Mouse (Mus musculus) C3H10T1/2 (cell line): ENCODE results near the gene Ctdnep1. TPM values are rescaled to one million over a fixed set of nuclear protein-coding genes. Genes with fewer than 3 reads are reported as not detected.

Experiments used
- polyA plus RNA-seq, 2 experiments: library from polyadenylated mRNA; unstranded; fragments of >200 nt; fragmentation: generic; extraction: Trizol; gene quantifications; one replicate each; pipeline ENCODE4 v1.2.1; 2012; ENCODE audit warnings: missing spikeins in 2 of 2

The Ctdnep1 gene
- polyA plus RNA-seq: 100 to 1,000 TPM; 189 to 229 TPM

DNA sequence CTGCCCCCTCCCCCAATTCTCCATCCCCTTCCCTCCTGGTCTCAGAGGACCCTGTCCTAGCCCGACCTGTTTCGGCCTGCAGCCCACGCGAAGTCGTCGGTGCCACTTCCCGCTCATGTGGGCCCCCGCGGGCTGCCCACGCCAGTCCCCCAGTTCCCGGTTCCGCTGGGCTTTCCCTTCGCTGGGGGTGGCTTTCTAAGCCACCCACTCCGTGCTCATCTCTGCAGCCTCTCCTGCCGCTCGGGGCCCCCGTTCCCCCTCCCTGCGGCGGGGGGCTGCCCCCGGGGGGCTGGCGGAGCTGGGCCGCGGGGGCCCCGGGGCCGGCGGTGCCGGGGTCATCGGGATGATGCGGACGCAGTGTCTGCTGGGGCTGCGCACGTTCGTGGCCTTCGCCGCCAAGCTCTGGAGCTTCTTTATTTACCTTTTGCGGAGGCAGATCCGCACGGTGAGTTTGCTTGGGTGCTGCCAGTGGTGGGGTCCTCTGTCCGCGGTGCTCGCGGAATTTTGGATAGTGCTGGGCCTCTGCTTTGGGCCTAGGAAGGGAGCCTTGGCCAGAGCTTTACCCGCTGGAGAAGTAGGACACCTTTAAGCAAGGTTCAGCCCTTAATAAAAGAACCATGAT lies at the start of gene Ctdnep1:
Gene Ctdnep1 (plus strand): TSS at position 16 of the 622 bp plus-strand sequence.

DNA sequence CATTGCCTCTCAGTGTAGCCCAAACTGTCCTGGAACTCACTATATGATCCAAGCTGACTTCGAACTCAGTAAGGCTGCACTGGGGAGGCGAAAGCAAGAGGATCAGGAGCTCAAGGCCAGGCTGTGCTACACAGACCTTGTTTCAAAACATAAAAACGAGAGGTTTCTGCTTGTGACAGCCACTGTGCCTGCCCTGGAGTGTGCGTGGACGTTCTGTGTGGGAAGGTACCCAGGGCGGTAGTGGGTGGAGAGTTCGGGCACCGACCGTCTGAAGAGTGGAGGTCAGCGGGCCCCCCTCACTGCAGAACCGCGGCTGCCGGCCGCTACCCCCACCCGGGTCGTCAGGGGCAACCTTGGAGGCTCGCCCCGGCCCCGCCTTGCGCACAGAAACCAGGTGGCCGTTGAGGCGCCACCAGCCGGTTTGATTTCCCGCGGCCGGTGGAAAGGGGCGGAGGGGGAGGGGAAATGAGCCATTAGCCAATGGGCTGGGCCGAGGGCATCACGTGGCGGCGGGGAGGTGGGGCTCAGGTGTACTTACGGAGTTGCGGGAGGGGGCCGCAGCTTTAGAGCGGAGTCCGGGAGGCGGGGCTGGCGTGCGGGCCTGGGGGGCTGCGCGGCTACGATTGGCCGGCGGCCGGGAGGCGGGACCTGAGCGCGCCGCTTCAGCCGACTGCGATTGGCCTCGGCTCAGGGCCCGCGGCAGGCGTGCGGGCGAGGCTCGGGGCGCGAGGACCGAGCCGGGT lies 45.6 kb upstream of the Ctdnep1 start, which contains the start of gene Ybx2:
Gene Ybx2 (plus strand): TSS at position 660 of the 743 bp plus-strand sequence.

DNA sequence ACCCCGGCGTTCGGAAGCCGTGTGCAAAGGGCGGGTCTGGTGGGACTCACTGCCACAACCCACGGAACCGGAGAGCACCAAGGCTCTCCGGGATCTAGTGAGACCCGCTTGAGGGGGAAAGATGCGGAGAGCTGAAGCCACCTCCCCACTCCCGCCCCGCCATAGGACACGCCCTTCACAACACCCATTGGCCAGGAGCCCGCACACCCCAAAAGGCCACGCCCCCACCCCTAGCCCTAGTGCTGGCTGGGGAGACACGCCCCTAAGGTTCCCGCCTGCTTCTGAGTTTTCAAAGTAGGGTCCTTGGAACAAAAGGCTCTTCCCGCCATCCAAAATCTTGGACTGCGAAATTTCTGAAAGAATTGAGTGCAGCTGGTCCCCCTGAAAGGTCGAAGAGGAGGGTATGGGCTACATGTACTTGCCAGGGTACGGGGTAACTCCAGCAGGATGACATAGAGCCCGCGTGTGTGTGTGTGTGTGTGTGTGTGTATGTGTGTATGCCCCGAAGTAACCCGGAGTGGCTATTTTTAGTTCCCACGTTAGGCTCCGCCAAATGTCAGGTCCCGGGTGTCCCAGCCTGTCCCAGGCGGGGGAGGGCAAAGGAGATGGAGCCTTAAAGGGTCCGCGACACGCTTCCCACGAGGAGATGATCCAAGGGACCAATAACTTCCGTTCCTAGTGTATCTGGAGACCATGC lies 32.7 kb upstream of the Ctdnep1 start, which contains the start of gene Slc2a4:
Gene Slc2a4 (minus strand): TSS at position 123 of the 697 bp plus-strand sequence.

DNA sequence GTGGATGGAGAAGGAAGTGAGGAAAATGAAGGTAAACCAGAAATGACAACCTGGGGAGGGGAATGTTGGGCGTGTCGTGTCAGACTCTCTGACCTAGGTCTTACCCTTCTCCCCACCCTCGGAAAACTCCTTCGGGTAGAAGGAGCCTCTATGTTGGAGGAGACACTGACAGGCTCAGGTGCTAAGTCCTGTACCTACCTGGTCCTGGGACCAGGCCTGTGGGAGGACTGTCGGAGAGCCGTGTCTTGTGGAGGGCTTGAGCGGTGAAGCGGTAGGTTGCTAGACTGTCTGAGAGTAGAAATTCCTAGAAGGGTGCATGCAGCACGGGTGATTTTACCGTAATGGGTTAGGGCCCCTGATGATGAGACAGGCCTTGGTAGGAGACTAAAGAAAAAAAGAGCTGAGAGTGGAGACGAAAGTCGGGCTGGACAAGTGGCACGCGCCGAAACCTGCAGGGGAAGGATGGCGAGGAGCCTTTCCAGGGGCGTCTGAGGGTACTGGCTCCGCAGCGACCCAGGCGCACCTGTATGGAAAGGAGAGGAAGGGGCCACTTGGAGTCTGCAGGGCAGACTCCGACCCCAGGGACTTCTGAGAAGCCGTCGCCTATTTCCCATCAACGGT lies 16.2 kb upstream of the Ctdnep1 start, which contains the start of gene Cldn7:
Gene Cldn7 (plus strand): TSS at position 130 of the 621 bp plus-strand sequence.

DNA sequence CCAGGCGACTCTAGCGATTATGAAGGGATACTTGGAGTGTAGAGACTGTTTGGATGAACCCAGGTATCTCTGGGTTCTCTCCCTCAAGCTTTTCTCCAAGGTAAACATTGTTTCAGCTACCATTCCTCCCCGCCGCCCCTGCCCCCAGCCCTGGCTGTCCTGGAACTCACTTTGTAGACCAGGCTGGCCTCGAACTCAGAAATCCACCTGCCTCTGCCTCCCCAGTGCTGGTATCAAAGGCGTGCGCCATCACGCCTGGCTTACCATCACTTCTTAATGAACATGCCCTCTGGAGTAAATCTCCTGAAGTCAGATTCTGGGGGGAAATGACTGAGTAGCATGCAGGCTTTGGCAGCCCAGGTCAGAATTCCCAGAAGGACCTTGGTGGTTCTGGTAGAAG lies 1.3 kb downstream of the Ctdnep1 start, which contains the start of gene Elp5:
Gene Elp5 (minus strand): TSS at position 293 of the 400 bp plus-strand sequence.

DNA sequence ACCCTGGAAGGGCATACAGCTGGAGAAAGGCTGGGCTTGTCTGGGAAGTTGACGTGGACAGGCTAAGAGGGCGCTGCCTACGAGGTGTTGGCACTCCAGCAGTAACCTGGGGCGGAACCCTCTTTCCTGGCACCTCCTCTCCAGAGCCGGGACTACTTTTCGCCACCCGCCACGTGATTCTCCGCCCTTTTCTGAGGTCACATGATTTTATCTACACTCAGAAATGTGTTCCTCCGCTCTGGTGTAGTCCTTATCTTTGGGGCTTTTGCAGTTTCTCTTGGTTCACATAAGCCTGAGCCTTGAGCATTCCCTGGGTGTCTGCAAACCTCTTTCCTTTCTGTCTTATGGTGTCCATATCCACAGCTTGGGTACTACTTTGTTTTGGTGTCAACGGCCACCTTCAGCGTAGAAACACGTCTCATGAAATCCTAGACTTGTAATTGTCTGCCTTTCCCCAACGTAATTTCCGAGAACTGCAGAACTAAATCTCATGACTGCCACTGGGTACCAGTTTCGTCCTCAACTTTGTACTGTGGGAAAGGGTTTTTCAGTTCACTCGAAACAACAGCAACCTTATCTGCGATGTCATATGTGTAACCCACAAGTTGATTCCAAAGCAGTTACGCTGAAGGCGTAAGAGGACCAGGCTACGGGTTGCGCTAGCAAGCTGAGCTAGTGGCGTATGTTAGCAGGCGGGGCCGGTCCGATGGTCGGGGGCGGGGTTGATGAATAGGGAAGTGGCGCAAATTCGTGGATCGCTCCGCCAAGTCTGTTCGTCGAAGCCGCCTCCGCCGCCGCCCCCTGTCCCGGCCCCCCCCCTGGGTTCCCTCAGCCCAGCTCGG lies 10.1 kb downstream of the Ctdnep1 start, which contains the start of gene Gabarap:
Gene Gabarap (plus strand): TSS at position 294 of the 842 bp plus-strand sequence.

DNA sequence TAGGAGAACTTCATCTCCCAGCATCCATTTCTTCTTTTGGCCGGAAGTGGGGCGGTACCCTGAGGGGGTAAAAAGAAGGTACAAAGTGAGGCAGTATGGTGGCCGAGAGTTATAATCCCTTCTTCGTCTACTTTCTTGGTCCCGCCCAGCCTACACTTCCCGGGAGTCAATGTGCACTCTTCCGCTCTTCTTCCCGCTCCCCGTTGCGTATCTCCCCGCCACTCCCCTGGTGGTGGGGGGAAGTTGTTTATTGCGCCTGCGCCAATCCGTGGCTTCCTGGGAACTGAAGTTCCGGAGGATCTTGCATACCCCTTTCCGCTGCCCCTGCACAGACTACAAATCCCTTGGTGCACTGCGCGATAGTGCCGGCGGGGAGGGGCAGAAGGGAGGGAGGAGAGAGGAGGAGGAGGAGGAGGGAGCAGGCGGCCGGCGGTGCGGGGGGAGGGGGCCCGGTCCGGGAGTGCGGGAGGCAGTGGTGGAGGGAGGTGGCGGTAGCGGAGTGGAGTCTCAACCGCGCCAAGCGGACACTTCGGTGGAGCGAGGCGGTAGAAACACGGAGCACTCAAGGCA lies 14.5 kb downstream of the Ctdnep1 start, which contains the start of gene Phf23:
Gene Phf23 (plus strand): TSS at position 387 of the 570 bp plus-strand sequence.

DNA sequence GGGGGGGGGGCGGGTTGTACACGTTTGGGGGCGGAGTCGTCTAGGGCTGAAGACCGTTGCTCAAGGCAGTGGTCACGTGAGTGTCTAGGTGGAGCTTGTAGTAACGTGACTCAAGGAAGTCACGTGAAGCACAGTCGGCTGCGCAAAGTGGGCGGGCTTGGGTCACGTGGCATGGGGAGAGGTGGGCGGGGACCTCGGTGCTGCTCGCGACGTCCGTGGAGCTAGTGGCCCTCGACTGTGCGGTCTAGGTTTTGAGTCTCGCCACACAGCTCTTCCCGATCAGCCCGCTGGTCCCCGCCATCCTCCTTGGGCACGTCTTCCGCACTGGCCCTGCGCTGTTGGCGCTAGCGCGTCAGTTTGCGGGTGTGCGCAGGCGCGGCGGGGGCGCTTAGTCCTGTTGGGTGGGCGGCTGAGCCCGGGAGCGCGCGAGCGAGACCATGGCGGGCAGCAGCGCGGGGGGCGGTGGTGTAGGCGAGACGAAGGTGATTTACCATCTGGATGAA lies 19.5 kb downstream of the Ctdnep1 start, which contains the start of gene Dvl2:
Gene Dvl2 (plus strand): TSS at position 200 of the 503 bp plus-strand sequence.

DNA sequence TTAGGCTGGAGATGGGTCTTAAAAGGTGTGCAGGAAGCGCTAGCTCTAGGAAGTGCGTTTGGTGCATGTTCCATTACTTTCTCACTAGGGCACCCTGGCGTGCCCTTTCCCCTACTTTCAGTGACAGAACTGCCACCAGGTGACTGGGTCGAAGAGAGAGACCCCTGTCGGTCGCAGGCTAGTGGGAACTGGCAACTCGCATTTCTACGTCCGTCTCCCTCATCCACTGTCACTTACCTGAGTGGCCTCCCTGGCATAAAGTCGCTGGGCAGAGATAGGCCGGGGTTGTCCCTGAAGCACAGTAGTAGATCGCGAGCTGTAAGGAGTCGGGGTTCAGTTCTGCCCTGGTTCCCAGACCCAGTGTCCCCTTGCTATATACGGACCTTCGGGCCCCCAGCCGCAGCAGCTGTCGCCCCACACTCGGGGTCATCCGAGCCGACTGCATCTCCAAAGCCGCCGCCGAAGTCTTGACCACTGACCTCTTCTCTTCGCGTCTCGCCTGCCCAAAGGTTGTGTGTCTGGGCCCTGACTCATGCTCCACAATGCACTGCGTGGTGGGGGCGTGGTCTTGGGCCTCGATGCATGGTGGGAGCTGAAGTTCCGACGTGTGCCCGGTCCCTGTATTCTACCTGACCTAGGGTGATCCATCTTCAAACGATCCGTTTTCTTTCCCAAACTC lies 34.1 kb downstream of the Ctdnep1 start, which contains the start of gene Acadvl:
Gene Acadvl (minus strand): TSS at position 532 of the 679 bp plus-strand sequence.

DNA sequence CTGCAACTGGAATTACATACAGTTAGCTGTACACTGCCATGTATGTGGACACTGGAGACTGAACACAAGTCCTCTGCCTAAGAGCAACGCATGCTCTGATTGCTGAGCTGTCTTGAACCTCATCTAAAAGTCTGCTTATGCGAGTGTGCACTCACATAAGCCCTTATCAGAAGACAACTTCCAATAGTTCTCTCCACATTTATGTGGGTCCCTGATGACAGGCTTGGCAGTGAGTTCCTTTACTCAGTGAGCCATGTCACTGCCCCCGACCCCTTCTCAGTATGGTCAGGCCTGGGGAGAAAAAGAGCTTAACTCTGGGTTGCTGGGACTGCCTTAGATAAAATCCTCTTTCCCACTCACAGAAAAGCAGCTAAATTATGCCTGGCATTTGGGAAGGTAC lies 35.7 kb downstream of the Ctdnep1 start, which contains the start of gene Dlg4:
Gene Dlg4 (plus strand): TSS at position 274 of the 400 bp plus-strand sequence.

Other genes starting within 250 kb of the Ctdnep1 start
- gene Polr2a, start 222.5 kb upstream of the Ctdnep1 start, polyA plus RNA-seq: 100 to 1,000 TPM in 1 of 2 experiments, 10 to 100 TPM in 1; 42.8 to 126 TPM
- gene Slc35g3, start 219.2 kb upstream of the Ctdnep1 start, polyA plus RNA-seq: under 1 TPM in 1 of 2 experiments, not detected in 1; 0.26 TPM
- 10 to 100 TPM in 1 of 2 experiments, 1 to 10 TPM in 1; 1.2 to 14.4 TPM for gene Zbtb4, start 215.2 kb upstream of the Ctdnep1 start, polyA plus RNA-seq
- under 1 TPM; 0.63 to 0.89 TPM for gene Chrnb1, start 185.2 kb upstream of the Ctdnep1 start, polyA plus RNA-seq
- under 1 TPM; 0.01 to 0.31 TPM for gene Fgf11, start 179.3 kb upstream of the Ctdnep1 start, polyA plus RNA-seq
- under 1 TPM; 0.01 to 0.05 TPM for gene Tmem102, start 175.5 kb upstream of the Ctdnep1 start, polyA plus RNA-seq
- gene Gm39566, start 165.9 kb upstream of the Ctdnep1 start, polyA plus RNA-seq: not detected
- not detected for gene Spem2, start 162.7 kb upstream of the Ctdnep1 start, polyA plus RNA-seq
- under 1 TPM; 0.02 to 0.07 TPM for gene Spem1, start 159.0 kb upstream of the Ctdnep1 start, polyA plus RNA-seq
- 10 to 100 TPM in 1 of 2 experiments, 1 to 10 TPM in 1; 4.3 to 49.8 TPM for gene Nlgn2, start 143.4 kb upstream of the Ctdnep1 start, polyA plus RNA-seq
- gene Tmem256, start 142.6 kb upstream of the Ctdnep1 start, polyA plus RNA-seq: 100 to 1,000 TPM; 452 to 473 TPM
- gene Plscr3, start 134.8 kb upstream of the Ctdnep1 start, polyA plus RNA-seq: 100 to 1,000 TPM in 1 of 2 experiments, 10 to 100 TPM in 1; 45.7 to 171 TPM
- not detected for gene Tnk1, start 122.4 kb upstream of the Ctdnep1 start, polyA plus RNA-seq
- not detected for gene Tmem95, start 103.1 kb upstream of the Ctdnep1 start, polyA plus RNA-seq
- 10 to 100 TPM in 1 of 2 experiments, 1 to 10 TPM in 1; 5.0 to 12.3 TPM for gene Kctd11, start 99.8 kb upstream of the Ctdnep1 start, polyA plus RNA-seq
- under 1 TPM; 0.04 to 0.07 TPM for gene Acap1, start 85.6 kb upstream of the Ctdnep1 start, polyA plus RNA-seq
- gene 2810408A11Rik, start 80.2 kb upstream of the Ctdnep1 start, polyA plus RNA-seq: 1 to 10 TPM; 1.6 to 9.9 TPM
- 10 to 100 TPM; 13.1 to 24.7 TPM for gene Neurl4, start 80.1 kb upstream of the Ctdnep1 start, polyA plus RNA-seq
- 10 to 100 TPM; 66.9 to 94.9 TPM for gene Gps2, start 67.3 kb upstream of the Ctdnep1 start, polyA plus RNA-seq
- gene Eif5a, start 59.2 kb upstream of the Ctdnep1 start, polyA plus RNA-seq: 1,000 to 10,000 TPM in 1 of 2 experiments, 100 to 1,000 TPM in 1; 812 to 3,163 TPM
- gene Ybx2, start 45.4 kb upstream of the Ctdnep1 start, polyA plus RNA-seq: under 1 TPM in 1 of 2 experiments, not detected in 1; 0.13 TPM
- under 1 TPM; 0.02 to 0.39 TPM for gene Slc2a4, start 33.0 kb upstream of the Ctdnep1 start, polyA plus RNA-seq
- under 1 TPM in 1 of 2 experiments, not detected in 1; 0.15 TPM for gene Cldn7, start 16.4 kb upstream of the Ctdnep1 start, polyA plus RNA-seq
- 100 to 1,000 TPM in 1 of 2 experiments, 10 to 100 TPM in 1; 93.9 to 141 TPM for gene Elp5, start 1.4 kb downstream of the Ctdnep1 start, polyA plus RNA-seq
- 100 to 1,000 TPM; 710 to 827 TPM for gene Gabarap, start 10.0 kb downstream of the Ctdnep1 start, polyA plus RNA-seq
- gene Phf23, start 14.6 kb downstream of the Ctdnep1 start, polyA plus RNA-seq: 10 to 100 TPM; 66.5 to 68.8 TPM
- gene Dvl2, start 19.4 kb downstream of the Ctdnep1 start, polyA plus RNA-seq: 10 to 100 TPM; 22.0 to 49.6 TPM
- gene Acadvl, start 34.3 kb downstream of the Ctdnep1 start, polyA plus RNA-seq: 100 to 1,000 TPM; 121 to 196 TPM
- gene Dlg4, start 35.8 kb downstream of the Ctdnep1 start, polyA plus RNA-seq: 10 to 100 TPM; 12.9 to 43.6 TPM
- 1 to 10 TPM; 1.2 to 4.9 TPM for gene Asgr1, start 72.9 kb downstream of the Ctdnep1 start, polyA plus RNA-seq
- under 1 TPM; 0.04 to 0.12 TPM for gene Asgr2, start 111.5 kb downstream of the Ctdnep1 start, polyA plus RNA-seq
- under 1 TPM in 1 of 2 experiments, not detected in 1; 0.01 TPM for gene Mgl2, start 149.2 kb downstream of the Ctdnep1 start, polyA plus RNA-seq
- under 1 TPM; 0.24 to 0.35 TPM for gene Clec10a, start 175.0 kb downstream of the Ctdnep1 start, polyA plus RNA-seq
- gene Slc16a11, start 231.6 kb downstream of the Ctdnep1 start, polyA plus RNA-seq: under 1 TPM; 0.05 to 0.54 TPM
- 1 to 10 TPM in 1 of 2 experiments, under 1 TPM in 1; 0.08 to 2.6 TPM for gene Slc16a13, start 239.9 kb downstream of the Ctdnep1 start, polyA plus RNA-seq
- gene Bcl6b, start 248.6 kb downstream of the Ctdnep1 start, polyA plus RNA-seq: under 1 TPM; 0.01 to 0.08 TPM